Mouse (Mus musculus) neural tube, embryonic 13.5 days (tissue): ENCODE measurements around the gene Qrfp. TPM values are rescaled to one million over a fixed set of nuclear protein-coding genes. Genes with fewer than 3 reads are reported as not detected.

Source experiments
- ATAC-seq: fragments of 200-750 bp; cut with Nextera tagmentation; 2 replicates; pipeline ENCODE4 v1.8.0; 2017; ENCODE audit warnings: low read depth, mild to moderate bottlenecking, moderate TSS enrichment, moderate library complexity
- H3K27ac ChIP-seq: fragments of 300-500 bp; sonication (generic); replicated peaks from 2 replicates; pipeline ENCODE4 v1.5.1; 2015; ENCODE audit warnings: moderate library complexity, mild to moderate bottlenecking, inconsistent platforms
- H3K27me3 ChIP-seq: fragments of 300-500 bp; sonication (generic); 2 replicates; pipeline ENCODE4 v1.6.1; 2015; ENCODE audit warnings: mild to moderate bottlenecking, inconsistent platforms
- H3K36me3 ChIP-seq: fragments of 300-500 bp; sonication (generic); 2 replicates; pipeline ENCODE4 v1.6.1; 2015; ENCODE audit warnings: mild to moderate bottlenecking, inconsistent platforms
- H3K4me1 ChIP-seq: fragments of 300-500 bp; sonication (generic); replicated peaks from 2 replicates; pipeline ENCODE4 v1.6.1; 2015; ENCODE audit warnings: inconsistent platforms
- H3K4me2 ChIP-seq: fragments of 300-500 bp; sonication (generic); 2 replicates; pipeline ENCODE4 v1.6.1; 2015; ENCODE audit warnings: inconsistent platforms, mild to moderate bottlenecking, moderate library complexity
- H3K4me3 ChIP-seq: fragments of 300-500 bp; sonication (generic); 2 replicates; pipeline ENCODE4 v1.5.1; 2015; ENCODE audit warnings: mild to moderate bottlenecking, inconsistent platforms
- H3K9ac ChIP-seq: fragments of 300-500 bp; sonication (generic); 2 replicates; pipeline ENCODE4 v1.6.1; 2015; ENCODE audit warnings: moderate library complexity, mild to moderate bottlenecking, inconsistent platforms
- H3K9me3 ChIP-seq: fragments of 300-500 bp; sonication (generic); 2 replicates; pipeline ENCODE4 v1.6.1; 2016; ENCODE audit warnings: inconsistent platforms
- WGBS: fragments of 180-500 bp; shearing (Covaris S2); methylation state at CpG from one replicate; pipeline ENCODE4 v1.1.7; 2015; 5-methylcytosine and 5-hydroxymethylcytosine counted together
- polyA plus RNA-seq: library from polyadenylated mRNA; unstranded; fragments of >200 nt; fragmentation: Nextera tagmentation; extraction: Ambion mirVana; gene quantifications from 2 replicates; pipeline ENCODE4 v1.2.1, GENCODE M21; 2015

The Qrfp gene
- polyA plus RNA-seq, 1 experiment from 2014 or later, result 0.13 TPM

- no peaks in the 10 kb centered on the region for H3K9me3 ChIP-seq
- H3K36me3 ChIP-seq, result peaks cover 78% of the 10 kb centered on the region
- no peak for ATAC-seq
- no peak overlapping the region for H3K9ac ChIP-seq
- no peak overlapping the region for H3K27ac ChIP-seq
- 89% methylated on average over 2 of the region's 2 CpGs for WGBS
- no peaks in the 10 kb centered on the region for H3K27me3 ChIP-seq
- H3K4me1 ChIP-seq, result no peaks in the 10 kb centered on the region
- H3K4me2 ChIP-seq, result no peak overlapping the region
- no peak overlapping the region for H3K4me3 ChIP-seq
Observed at GRCm38 (mm10) chr2:31789215-31789614, 21.2 kb downstream of the Qrfp start.

GRCm38 (mm10) chr2:31788227-31788626, 22.2 kb downstream of the Qrfp start:
- Histone ChIP-seq H3K36me3 (peaks cover 85% of the 10 kb centered on the region), H3K9ac (no peak overlapping the region), H3K9me3 (no peaks in the 10 kb centered on the region), H3K4me1 (peaks cover 8% of the 10 kb centered on the region; the same call in 1 of the 2 replicates), H3K27me3 (no peaks in the 10 kb centered on the region), H3K4me2 (no peak overlapping the region), H3K4me3 (no peak overlapping the region), H3K27ac (no peak overlapping the region)
- no peak for ATAC-seq
- whole genome bisulfite sequencing, result 77% methylated on average over 3 of the region's 3 CpGs

GRCm38 (mm10) chr2:31787029-31787428, 23.4 kb downstream of the Qrfp start:
- 16% methylated on average over 7 of the region's 7 CpGs for WGBS
- H3K4me1 ChIP-seq, result peaks cover 14% of the 10 kb centered on the region; the same call in 1 of the 2 replicates
- no peak overlapping the region for H3K9ac ChIP-seq
- no peak overlapping the region for H3K4me2 ChIP-seq
- no peak overlapping the region for H3K4me3 ChIP-seq
- ATAC-seq, result no peak
- H3K27me3 ChIP-seq, result no peaks in the 10 kb centered on the region
- no peak overlapping the region for H3K27ac ChIP-seq
- peaks cover 79% of the 10 kb centered on the region for H3K36me3 ChIP-seq
- no peaks in the 10 kb centered on the region for H3K9me3 ChIP-seq

- Histone ChIP-seq H3K9me3 (no peaks in the 10 kb centered on the region), H3K4me2 (no peak overlapping the region), H3K36me3 (peaks cover 73% of the 10 kb centered on the region), H3K9ac (no peak overlapping the region), H3K27me3 (no peaks in the 10 kb centered on the region), H3K4me1 (peaks cover 14% of the 10 kb centered on the region; the same call in 1 of the 2 replicates), H3K4me3 (no peak overlapping the region), H3K27ac (no peak overlapping the region)
- peak; percentile 55; the same call in 1 of the 2 replicates for ATAC-seq
- 49% methylated on average over 9 of the region's 9 CpGs for WGBS
Observed at GRCm38 (mm10) chr2:31785074-31785473, 25.3 kb downstream of the Qrfp start.

- WGBS, result 60% methylated on average over 8 of the region's 8 CpGs
- H3K36me3 ChIP-seq, result peaks cover 78% of the 10 kb centered on the region
- H3K9ac ChIP-seq, result peak overlapping the region; percentile 31; the same call in 1 of the 2 replicates
- no peaks in the 10 kb centered on the region for H3K27me3 ChIP-seq
- no peak overlapping the region for H3K4me3 ChIP-seq
- no peak overlapping the region for H3K4me2 ChIP-seq
- no peak for ATAC-seq
- H3K4me1 ChIP-seq, result peaks cover 14% of the 10 kb centered on the region; the same call in 1 of the 2 replicates
- no peak overlapping the region; the same call in 1 of the 2 replicates for H3K27ac ChIP-seq
- H3K9me3 ChIP-seq, result no peaks in the 10 kb centered on the region
Observed at GRCm38 (mm10) chr2:31782958-31783602, 27.3 kb downstream of the Qrfp start.

- Histone ChIP-seq H3K4me1 (peaks cover 14% of the 10 kb centered on the region; the same call in 1 of the 2 replicates), H3K27me3 (no peaks in the 10 kb centered on the region), H3K4me3 (no peak overlapping the region), H3K4me2 (no peak overlapping the region), H3K36me3 (peaks cover 53% of the 10 kb centered on the region), H3K9ac (no peak overlapping the region), H3K9me3 (no peaks in the 10 kb centered on the region), H3K27ac (no peak overlapping the region)
- no peak for ATAC-seq
- 94% methylated on average over 2 of the region's 2 CpGs for WGBS
Observed at GRCm38 (mm10) chr2:31779258-31779657, 31.1 kb downstream of the Qrfp start.

GRCm38 (mm10) chr2:31776479-31776878, 33.9 kb downstream of the Qrfp start:
- no peaks in the 10 kb centered on the region for H3K27me3 ChIP-seq
- H3K4me2 ChIP-seq, result no peak overlapping the region
- peaks cover 16% of the 10 kb centered on the region for H3K4me1 ChIP-seq
- no peak for ATAC-seq
- 94% methylated on average over 3 of the region's 3 CpGs for WGBS
- no peaks in the 10 kb centered on the region for H3K9me3 ChIP-seq
- no peak overlapping the region for H3K4me3 ChIP-seq
- no peak overlapping the region for H3K9ac ChIP-seq
- H3K36me3 ChIP-seq, result peaks cover 35% of the 10 kb centered on the region
- no peak overlapping the region for H3K27ac ChIP-seq

- H3K9ac ChIP-seq, result no peak overlapping the region
- no peak overlapping the region for H3K4me2 ChIP-seq
- no peak overlapping the region for H3K4me3 ChIP-seq
- H3K36me3 ChIP-seq, result no peaks in the 10 kb centered on the region
- H3K27me3 ChIP-seq, result no peaks in the 10 kb centered on the region
- ATAC-seq, result no peak
- 48% methylated on average over 7 of the region's 7 CpGs for WGBS
- H3K9me3 ChIP-seq, result no peaks in the 10 kb centered on the region
- H3K27ac ChIP-seq, result peak overlapping the region; percentile 70; the same call in 1 of the 2 replicates
- peaks cover 64% of the 10 kb centered on the region for H3K4me1 ChIP-seq
Observed at GRCm38 (mm10) chr2:31770781-31771441, 39.5 kb downstream of the Qrfp start.

- Histone ChIP-seq H3K9me3 (no peaks in the 10 kb centered on the region), H3K9ac (0 out of 2 replicates have a peak overlapping the region, but pooled peaks have one; percentile 31), H3K27ac (peak overlapping the region; percentile 70), H3K4me2 (peak overlapping the region; percentile 28), H3K27me3 (no peaks in the 10 kb centered on the region), H3K36me3 (no peaks in the 10 kb centered on the region), H3K4me1 (peaks cover 67% of the 10 kb centered on the region), H3K4me3 (no peak overlapping the region)
- 33% methylated on average over 6 of the region's 6 CpGs for WGBS
- no peak for ATAC-seq
Observed at GRCm38 (mm10) chr2:31769631-31770111, 40.7 kb downstream of the Qrfp start.

GRCm38 (mm10) chr2:31769115-31769514, 41.3 kb downstream of the Qrfp start:
- Histone ChIP-seq H3K27ac (peak overlapping the region; percentile 70), H3K36me3 (no peaks in the 10 kb centered on the region), H3K27me3 (no peaks in the 10 kb centered on the region), H3K9me3 (no peaks in the 10 kb centered on the region), H3K4me2 (peak overlapping the region; percentile 28), H3K4me1 (peaks cover 67% of the 10 kb centered on the region), H3K9ac (peak overlapping the region; percentile 43; the same call in 1 of the 2 replicates), H3K4me3 (no peak overlapping the region)
- no peak; the same call in 1 of the 2 replicates for ATAC-seq
- 38% methylated on average over 4 of the region's 4 CpGs for WGBS

GRCm38 (mm10) chr2:31767815-31768214, 42.6 kb downstream of the Qrfp start:
- H3K27me3 ChIP-seq, result no peaks in the 10 kb centered on the region
- no peaks in the 10 kb centered on the region for H3K9me3 ChIP-seq
- 84% methylated on average over 4 of the region's 4 CpGs for whole genome bisulfite sequencing
- peaks cover 74% of the 10 kb centered on the region for H3K4me1 ChIP-seq
- H3K27ac ChIP-seq, result no peak overlapping the region
- no peak overlapping the region for H3K9ac ChIP-seq
- H3K4me2 ChIP-seq, result no peak overlapping the region
- H3K36me3 ChIP-seq, result no peaks in the 10 kb centered on the region
- ATAC-seq, result no peak
- H3K4me3 ChIP-seq, result no peak overlapping the region

GRCm38 (mm10) chr2:31767104-31767503, 43.3 kb downstream of the Qrfp start:
- Histone ChIP-seq H3K9ac (no peak overlapping the region), H3K36me3 (no peaks in the 10 kb centered on the region), H3K27me3 (no peaks in the 10 kb centered on the region), H3K9me3 (no peaks in the 10 kb centered on the region), H3K4me2 (no peak overlapping the region), H3K27ac (no peak overlapping the region), H3K4me1 (peaks cover 74% of the 10 kb centered on the region), H3K4me3 (no peak overlapping the region)
- peak; percentile 51; the same call in 1 of the 2 replicates for ATAC-seq
- 94% methylated on average over 6 of the region's 6 CpGs for WGBS
